Mouse (Mus musculus) yolk sac, embryonic 10.5 days (tissue): ENCODE data around the gene Sfswap.
"Not testable (repeated sequence)": the region's sequence is repeated elsewhere in the genome, so short reads cannot be mapped to it uniquely, and the experiment has no call there.

Experiments
- DNase-seq: peaks from one replicate; pipeline ENCODE4 v3.0.0-alpha.2; 2017; ENCODE audit warnings: low spot score

Gene Sfswap

DNA sequence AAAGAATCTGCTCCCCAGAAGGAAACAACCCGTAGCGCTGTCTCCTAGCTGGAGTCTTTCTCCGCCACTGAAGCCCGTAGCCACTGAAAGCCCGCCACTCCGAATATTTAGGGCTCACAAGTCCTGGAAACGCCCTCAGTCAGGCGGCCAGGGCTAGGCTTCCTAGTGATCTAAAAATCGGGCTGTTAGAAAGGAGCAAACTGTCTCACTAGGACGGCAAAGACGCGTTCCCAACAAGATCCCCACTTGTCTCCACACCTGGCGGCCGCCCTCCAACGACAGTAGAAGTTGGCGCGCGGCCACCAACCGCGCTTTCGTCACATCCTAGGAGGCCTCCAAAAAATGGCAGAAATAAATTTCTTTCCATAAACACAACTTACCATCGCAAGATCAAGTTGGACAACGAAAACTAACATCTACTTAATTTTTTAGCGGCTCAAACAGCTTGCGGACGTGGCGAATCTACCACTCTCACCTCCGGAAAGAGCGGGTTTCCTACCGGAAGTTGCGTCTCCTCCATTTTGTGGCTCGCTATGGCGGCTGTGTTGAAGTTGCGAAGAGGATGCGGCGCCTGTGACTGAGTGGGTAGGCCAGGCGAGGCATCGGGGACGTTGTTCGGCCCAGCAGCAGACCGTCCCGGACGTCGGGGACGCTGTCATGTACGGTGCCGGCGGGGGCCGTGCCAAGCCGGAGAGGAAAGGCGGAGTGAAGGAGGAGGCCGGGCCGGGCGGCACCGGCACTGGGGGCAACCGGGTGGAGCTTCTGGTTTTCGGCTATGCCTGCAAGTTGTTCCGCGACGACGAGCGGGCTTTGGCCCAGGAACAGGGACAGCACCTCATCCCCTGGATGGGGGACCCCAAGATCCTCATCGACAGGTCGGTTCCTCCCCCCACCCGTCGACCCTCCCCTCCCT, at the start of gene Sfswap:
Sfswap (plus strand) TSS at position 500 of the 913 bp plus-strand sequence.
- DNase-seq, result peak; percentile 88

DNA sequence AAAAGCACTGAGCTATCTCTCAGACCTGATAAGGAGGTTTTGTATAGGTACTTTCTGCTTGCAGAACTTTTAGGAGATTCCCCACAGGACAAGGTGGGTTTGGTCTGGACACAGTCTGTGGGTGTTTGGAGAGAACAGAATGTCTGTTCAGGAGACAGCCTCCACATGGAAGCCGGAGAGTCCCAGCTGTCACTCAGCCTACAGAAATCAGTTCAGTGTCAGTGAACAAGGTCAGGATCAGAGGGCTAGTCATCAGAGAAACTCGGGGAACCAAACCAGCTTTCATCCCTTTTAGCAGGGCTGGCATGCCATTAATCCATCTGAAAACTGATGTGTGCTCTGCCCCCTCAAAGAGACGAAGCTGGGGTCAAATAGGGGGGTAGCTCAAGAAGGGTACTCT, 48.5 kb upstream of the Sfswap start:
- no peak for DNase-seq

DNA sequence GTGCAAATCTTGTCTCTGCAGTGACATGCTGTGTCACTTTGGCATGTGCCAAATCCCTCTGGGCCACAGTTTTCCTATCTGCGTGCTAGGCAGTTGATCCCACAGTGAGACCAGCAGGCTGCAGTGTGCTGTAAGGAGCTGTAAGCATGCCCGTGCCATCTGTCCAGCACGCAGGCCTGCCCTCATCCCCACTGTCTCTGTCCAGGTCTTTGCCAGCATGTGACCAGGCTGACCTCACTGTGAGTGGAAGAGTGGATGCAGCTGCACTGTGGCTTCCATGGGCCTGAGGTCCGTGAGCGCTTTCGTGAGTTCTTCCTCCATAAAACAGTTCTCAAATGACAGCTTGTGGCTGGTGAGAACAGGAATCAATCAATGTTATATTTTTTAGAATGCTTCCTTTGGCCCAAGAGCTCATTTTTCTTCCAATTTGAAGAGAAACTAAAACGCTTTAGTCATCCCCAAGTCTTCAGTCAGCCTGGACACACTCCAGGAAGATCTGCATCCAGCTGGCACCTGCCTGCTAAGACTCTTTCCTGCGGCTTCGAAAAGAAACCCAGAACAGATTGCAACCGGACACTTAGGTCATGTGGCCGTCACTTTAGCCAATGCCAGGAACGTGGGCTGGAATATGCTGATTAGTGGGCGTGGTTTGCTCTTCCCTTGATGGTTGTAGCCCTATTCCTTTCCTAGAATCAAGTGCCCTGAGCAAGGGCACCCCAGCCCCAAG, 46.1 kb upstream of the Sfswap start:
- peak; percentile 39 for DNase-seq

DNA sequence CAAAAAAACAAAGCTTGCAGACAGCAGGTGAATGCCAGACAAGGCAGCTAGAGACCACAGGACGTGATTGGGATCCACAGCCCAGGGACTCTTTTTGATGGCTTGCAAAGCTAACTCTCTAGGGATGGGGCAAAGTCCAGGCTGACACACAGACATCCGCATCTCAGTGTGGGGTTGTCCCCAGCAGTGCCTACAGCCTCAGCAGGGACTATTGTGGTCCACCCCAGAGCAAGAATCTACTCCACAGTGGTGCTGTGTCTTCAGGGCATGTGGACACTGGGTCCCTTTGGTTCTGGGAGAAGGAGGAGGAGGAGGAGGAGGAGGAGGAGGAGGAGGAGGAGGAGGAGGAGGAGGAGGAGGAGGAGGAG, 45.5 kb upstream of the Sfswap start:
- no peak for DNase-seq

DNA sequence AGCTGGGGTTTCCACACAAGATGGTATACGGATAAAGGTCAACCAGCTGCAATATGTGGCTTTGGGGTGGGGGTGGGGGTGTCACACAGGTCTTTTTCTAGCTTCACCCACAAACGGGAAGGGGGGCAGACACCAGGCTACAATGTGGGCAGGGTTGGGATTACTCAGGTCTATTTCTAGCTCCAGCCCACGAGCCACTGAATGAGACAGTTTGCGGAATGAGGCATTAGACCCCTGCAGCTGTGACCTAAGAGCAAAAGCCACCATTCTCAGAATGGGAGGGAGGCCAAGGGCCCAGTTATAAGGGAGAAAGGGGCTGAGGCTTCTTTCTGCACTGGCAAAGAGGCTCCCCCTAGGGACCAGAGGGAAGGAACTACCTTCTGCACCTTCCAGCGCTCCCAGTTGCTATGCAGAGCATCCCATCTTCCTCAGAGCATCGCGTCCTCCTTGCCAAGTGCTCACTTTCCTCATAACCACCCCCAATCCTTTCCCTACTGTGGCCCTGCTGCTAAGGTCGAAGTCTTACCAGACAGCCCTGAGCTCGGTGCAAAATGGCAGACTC, 44.4 kb upstream of the Sfswap start:
- DNase-seq, result no peak

DNA sequence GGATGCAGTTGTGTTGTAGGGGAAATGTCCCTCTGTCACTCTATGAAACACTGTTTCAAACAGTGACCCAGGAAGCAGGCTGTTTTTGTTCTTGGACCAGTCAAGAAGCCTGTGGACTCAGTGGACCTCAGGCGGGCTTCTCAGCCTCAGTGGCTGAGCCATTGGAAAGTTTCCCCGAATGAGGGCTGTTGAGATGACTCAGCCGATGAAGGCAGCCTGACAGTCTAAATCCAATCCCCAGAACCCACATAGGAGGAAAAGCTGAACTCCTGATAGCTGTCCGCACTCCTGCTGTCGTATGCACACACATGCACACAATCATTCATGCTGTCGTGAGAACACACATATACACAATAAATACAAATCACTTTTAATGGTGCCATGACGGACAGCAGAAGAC, 42.9 kb upstream of the Sfswap start:
- no peak for DNase-seq

DNA sequence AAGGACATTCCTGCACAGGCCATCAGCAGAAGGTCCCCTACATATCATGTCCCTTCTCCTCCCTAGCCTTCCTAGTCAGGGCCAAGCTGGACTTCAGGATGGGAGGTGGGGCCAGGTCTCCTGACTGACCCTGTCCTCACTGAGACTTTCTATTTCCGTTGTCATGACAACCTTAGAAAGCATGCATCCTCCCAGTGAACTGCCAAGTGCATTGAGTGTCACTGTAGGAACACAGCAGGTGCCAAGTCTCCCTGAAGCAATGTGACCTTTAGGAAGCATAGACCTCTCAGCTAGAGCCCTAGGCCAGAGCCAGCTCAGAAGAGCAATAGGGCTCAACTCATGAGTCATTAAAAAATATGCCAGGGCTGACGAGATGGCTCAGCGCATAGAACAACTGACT, 42.5 kb upstream of the Sfswap start:
- no peak for DNase-seq

DNA sequence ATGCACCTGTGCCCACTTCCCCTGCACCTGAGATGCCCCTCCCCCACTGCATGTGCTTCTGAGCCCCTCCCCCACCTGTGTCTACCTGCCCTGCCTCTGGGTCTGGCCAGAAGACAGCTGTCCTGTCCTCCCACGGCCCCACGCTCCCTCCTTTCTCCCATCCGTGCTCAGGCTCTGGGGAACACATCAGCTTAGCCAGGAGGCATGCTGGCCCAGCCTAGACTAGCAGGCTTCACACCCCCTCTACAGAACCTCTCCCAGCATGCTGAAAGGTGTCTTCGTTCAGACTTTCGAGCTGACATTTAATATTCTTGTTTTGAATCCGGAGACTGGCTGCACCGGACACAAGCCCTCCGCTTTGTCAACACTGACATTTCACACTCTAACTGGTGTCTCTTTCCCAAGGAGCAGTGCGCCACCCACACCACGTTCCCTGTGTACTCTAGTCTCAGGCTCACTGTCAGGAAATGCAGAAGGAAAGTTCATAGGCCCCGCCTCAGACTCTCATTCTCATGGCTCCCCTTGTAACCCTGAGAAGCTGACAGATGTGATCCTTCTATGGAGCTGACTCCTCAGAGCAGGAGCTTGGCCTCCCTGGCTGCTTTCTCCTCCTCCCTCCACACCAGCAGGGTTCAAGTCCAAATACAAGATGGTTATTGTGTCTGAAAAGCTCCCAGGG, 40.1 kb upstream of the Sfswap start:
- no peak for DNase-seq

DNA sequence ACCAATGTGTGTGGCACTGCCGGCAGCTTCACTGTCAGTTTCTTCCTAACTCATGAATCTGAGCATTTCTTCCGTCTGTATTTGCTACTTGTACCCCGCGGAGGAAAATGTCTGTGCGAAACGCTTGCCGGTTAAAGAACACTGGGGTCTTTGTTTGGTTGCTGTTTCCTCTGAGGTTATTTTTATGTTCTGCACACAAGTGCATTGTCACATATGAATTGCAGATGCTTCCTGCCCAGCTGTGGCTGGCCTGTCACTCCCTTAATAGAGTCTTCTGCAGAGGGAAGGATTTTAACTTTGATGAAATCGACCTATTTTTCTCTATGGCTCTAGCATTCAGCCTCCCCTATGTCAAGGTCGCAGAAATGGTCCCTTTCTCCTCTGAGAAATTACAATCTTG, 37.4 kb upstream of the Sfswap start:
- DNase-seq, result not testable (repeated sequence)

DNA sequence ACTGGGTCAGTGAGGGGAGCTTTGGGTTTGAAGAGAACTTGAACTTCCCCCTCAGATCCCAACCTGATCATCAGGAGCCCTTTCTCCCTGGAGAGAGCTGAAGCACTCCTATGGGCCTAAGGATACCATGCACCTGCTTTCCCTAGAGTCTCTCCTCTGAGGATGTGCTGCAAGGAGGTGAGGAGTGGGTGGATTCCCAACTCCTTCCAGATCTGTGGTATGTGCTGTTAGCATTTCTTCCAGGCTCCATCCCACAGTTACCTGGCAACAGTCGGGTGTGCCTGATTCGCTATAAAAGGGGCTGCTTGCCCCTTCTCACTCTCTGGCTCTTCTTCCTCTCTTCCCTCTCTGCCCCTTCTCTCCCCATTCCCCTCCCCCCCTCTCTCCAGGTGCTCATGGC, 35.2 kb upstream of the Sfswap start:
- no peak for DNase-seq

DNA sequence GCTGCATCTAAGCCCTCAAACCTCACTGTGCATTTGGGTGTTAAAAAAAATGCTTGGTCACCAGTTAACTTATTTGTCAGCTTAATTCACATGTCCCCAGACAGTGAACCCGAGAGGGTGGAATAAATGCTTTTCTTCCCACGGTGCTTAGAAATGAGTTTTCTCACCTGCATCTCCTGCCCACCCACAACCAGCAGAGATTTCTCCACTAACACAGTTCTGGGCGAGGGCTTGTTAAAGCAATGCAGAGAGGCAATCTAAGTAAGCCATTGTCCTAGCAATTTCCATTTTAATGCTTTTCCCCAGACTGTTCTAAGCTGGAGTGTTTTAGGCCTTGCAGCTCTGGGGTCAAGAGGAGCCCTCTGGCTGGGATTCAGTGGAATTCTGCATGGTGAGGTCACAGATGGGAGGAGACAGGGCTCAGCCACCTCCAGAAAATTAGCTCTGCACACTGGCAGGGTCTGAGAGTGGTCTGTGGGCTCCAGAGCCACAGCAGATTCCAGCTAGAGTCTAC, 25.4 kb upstream of the Sfswap start:
- no peak for DNase-seq

DNA sequence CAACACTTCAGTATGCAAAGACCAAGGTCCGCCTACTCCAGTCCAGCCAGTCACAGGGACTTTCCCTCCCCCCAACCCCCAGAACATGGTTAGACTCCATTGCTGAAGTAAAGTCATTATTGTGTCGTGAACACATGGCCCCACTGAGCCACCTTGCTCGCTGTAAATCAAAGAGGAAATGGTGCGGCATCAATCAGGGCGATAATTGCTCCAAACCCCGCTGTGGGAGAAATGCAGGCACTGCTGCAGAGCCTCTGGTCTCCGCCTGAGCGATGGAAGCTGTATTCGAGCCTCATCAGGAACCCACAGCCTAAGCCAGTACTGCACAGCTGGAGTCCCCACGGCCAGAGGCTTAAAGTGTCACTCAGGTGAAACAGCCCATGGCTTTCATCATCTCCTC, 11.1 kb upstream of the Sfswap start:
- no peak for DNase-seq

DNA sequence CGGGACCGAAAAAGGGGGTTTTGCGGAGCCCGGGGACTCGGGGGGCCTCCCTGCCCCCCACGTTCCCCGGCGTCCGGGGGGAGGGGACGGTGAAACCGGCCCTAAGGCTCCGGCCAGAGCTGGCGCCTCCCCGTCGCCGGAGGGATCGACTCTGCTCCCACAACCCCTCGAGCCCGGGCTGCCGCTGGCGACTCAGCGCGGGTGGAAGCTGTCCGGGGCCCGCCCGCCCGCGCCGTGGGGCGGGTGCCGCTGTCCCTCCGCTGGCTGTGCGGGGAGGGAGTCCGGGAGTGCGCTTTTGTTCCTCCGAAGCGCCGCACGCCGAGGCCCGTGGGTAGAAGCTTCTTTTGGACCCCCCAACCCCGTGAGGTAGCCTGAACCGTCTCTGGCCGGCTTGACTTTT, 650 bp downstream of the Sfswap start:
- DNase-seq, result no peak

DNA sequence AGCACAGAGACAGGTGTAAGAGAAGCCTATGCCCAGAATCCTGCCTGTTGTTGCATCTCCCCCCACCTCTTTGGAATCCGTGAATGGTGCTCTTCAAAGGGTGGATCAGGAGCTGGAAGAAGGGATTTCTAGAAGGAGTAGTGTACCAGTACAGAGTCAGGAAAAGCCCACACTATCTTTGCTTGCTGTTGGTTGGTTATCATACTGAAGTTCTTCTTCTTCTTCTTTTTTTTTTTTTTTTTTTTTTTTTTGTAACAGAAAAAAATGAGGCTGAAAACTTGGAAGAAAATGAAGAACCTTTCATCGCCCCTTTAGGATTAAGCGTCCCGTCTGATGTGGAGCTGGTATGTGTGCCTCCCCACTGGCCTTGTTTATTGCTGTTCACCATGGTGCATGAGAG, 5.9 kb downstream of the Sfswap start:
- no peak for DNase-seq

DNA sequence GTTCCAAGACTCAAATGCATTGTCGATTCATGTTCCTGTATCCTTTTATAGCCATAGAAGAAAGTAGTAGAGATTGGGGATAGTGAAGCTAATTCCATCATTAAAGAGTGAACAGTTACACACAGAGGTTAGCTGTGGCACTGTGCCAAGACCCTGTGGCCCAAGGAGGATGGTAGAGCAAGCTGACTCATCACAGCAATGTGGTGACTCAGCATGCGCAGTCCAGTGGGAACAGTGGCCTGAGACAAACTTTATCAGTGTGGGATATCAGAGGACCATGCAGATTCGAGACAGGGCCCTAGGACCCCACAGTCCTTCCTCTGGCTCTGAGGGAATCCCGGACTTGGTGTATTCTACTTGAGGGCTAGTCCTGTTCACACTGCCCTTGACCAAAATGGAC, 17.2 kb downstream of the Sfswap start:
- no peak for DNase-seq

DNA sequence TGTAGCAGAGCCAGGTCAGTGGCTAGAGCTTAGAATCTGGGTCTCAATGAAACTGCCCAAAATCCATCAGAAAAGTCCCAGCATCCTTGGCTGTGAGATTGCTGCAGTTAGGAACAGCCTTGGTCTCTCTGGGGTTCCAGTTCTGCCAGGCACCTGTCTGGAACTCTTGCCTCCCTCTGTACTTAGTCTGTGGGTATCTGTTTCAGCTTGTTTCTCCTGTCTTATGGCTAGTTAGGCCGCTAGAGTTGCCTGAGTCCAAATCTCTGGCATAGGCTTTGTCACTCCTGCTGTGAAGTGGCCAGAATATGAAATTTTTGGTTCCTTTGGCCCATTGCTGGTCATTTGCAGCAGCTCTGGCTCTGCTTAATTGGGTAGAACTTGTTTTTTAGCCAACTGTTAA, 17.8 kb downstream of the Sfswap start:
- DNase-seq, result no peak

DNA sequence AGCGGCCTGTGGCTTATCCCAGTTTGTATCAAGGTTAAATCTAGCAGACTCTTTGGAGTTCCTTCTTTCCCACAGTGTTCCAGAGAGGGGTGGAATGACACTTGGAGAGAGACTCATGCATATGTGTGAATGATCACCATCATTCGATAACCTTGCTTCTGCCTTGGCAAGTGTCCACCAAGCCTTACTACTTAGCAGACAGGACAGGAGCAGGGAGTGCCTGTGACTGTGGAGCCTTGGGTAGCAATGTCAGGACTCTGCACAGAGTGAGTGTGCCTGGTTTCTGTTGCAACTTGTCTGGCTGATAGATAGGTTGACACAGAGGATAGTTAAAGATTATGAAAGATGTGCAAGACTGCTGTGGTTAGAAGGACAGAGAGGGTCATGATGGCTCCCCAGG, 18.6 kb downstream of the Sfswap start:
- DNase-seq, result no peak

DNA sequence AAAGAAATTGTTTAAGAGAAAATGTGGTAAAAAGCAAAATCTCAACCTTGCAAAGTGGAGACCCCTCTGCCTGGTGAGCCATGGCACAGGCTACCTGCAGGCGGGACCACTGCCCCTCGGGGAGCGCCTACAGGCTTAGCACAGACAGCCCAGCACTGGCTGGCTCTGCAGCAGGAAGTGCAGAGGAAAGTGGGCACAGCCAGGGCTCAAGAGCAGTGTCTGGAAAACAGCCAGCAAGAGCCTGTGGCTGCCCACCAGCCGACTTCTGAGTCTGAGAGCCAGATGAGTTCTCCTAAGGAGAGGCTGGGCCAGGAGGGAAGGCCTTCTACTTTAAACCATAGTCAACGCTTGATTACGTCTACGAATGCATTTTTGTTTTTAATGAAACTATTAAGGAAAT, 20.5 kb downstream of the Sfswap start:
- DNase-seq, result no peak

DNA sequence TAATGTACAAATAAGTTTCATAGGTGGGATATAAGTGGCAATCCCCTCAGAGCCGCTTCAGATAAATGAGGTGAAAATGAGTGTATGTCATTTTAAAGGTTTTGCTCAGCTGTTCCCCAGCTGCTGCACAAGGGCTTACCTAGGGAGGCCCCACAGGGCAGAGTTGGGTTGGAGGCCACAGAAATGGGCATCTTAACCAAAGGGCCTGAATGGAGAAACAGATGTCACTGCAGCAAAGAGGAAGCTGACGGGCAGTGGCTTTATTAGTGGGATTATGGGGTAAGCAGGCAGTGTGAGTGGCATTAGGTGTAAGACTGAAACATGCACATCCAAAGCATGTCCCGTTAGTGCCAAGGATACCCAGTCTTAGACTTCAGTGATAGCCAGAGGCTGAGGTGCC, 20.9 kb downstream of the Sfswap start:
- DNase-seq, result no peak

DNA sequence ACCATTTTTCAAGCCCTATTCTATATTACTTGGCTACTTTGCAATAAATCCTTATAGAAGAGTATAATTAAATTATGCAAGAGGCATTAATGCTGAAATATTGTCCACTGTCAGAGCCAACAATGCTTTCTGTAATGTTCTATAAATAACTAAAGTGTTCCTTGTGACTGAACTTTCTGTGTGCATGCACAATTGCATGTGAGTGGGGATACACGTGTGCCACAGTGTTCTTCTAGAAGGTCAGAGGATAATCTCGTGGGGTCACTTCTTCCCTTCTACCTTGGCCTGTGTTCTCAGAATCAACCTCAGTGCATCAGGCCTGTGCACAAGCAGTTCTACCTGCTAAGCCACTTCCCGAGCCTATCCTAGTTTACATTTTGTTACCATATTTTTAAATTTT, 22.1 kb downstream of the Sfswap start:
- DNase-seq, result no peak

DNA sequence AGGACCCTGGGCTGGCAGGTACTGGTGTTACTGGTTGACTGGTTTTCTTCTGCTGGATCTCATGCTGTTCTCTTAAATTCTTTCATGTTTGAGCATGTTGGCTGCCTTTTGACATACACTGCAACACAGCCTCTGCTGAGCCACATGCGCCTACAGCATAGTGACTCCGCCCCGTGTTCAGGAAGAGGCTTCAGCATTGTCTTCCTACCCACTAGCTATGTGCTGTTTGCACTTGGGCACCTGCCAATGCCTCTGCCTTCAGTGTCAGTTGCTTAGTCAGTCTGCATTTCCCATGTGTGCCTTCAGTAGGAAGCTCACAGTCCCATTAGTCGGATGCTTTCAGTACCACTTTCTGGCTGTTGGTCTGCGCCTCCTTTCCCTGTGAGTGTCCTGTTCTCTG, 23.7 kb downstream of the Sfswap start:
- DNase-seq, result no peak

DNA sequence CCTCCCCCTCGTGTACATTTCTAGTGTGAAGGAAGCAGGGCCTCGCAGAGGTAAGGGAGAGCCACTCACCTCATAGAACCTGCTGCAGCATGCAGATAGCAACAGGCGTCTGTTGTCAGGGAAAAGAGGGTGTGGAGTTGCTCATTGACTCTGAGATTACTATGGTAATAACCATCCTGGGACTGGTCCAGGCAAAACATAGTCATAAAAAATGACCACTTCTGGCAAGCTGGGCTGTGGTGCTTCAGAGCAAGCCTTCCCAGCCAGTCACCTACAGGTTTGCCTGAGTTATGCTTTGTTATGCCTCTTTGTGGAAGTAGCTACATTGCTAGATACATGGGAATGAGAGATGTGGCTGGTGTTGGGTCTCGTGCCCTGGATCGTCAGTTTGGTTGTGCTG, 26.1 kb downstream of the Sfswap start:
- DNase-seq, result no peak
